Mouse (Mus musculus) MEL (cell line): Measurements from ENCODE around the gene Trim65. TPM values are rescaled to one million over a fixed set of nuclear protein-coding genes. Genes with fewer than 3 reads are reported as not detected.

Experiments used
- DNase-seq: peaks from one replicate; pipeline ENCODE4 v3.0.0; 2011; ENCODE audit warnings: low read depth, low spot score
- H3K27ac ChIP-seq: 2 replicates; pipeline ENCODE4 v1.5.1; 2012; ENCODE audit warnings: low read depth, mild to moderate bottlenecking, control low read depth, low read length, moderate library complexity; ENCODE audit not compliant: control insufficient read depth
- H3K27me3 ChIP-seq, 2 experiments: fragments of 150-350 bp in 1 of 2; sonication (generic) in 1 of 2; 2 replicates each; pipeline ENCODE4 v1.6.1; 2012; ENCODE audit warnings: low read length in 2 of 2, mild to moderate bottlenecking in 2 of 2, improper control_type of control experiment in 1 of 2, moderate library complexity in 1 of 2; ENCODE audit not compliant: insufficient read depth in 2 of 2, control insufficient read depth in 1 of 2
- H3K36me3 ChIP-seq, 2 experiments: 2 replicates each; pipeline ENCODE4 v1.6.1; 2012 to 2014; ENCODE audit warnings: low read length in 2 of 2, improper control_type of control experiment in 1 of 2, inconsistent platforms in 1 of 2, mild to moderate bottlenecking in 1 of 2; ENCODE audit not compliant: insufficient read depth in 2 of 2, control insufficient read depth in 1 of 2
- H3K4me1 ChIP-seq, 2 experiments: fragments of 150-350 bp in 1 of 2; sonication (generic) in 1 of 2; 2 replicates each; pipeline ENCODE4 v1.6.1; 2012; ENCODE audit warnings: low read length in 2 of 2, improper control_type of control experiment in 1 of 2, mild to moderate bottlenecking in 1 of 2; ENCODE audit not compliant: insufficient read depth in 2 of 2, control insufficient read depth in 1 of 2
- H3K4me3 ChIP-seq, 2 experiments: fragments of 150-350 bp in 1 of 2; sonication (generic) in 1 of 2; 2 replicates each; pipeline ENCODE4 v1.5.1; 2012; ENCODE audit warnings: low read depth in 2 of 2, low read length in 2 of 2, mild to moderate bottlenecking in 2 of 2, moderate library complexity in 2 of 2, control low read depth in 1 of 2, improper control_type of control experiment in 1 of 2; ENCODE audit not compliant: control insufficient read depth in 1 of 2, insufficient read depth in 1 of 2
- H3K79me2 ChIP-seq: 2 replicates; pipeline ENCODE4 v1.6.1; 2012; ENCODE audit warnings: mild to moderate bottlenecking, low read length, moderate library complexity; ENCODE audit not compliant: control insufficient read depth, poor library complexity, insufficient read depth
- H3K9ac ChIP-seq: 2 replicates; pipeline ENCODE4 v1.6.1; 2012; ENCODE audit warnings: low read depth, mild to moderate bottlenecking, control low read depth, low read length, moderate library complexity; ENCODE audit not compliant: control insufficient read depth, poor library complexity, severe bottlenecking
- H3K9me3 ChIP-seq: fragments of 150-350 bp; sonication (generic); replicated peaks from 2 replicates; pipeline ENCODE4 v1.6.1; 2012; ENCODE audit warnings: mild to moderate bottlenecking, low read length, improper control_type of control experiment, moderate library complexity; ENCODE audit not compliant: insufficient read depth
- BHLHE40 ChIP-seq: IDR thresholded peaks from 2 replicates; pipeline ENCODE4 v1.6.1; 2012; ENCODE audit warnings: low read depth, mild to moderate bottlenecking, inconsistent platforms, low read length, improper control_type of control experiment, borderline replicate concordance
- CHD1 ChIP-seq: IDR thresholded peaks from 2 replicates; pipeline ENCODE4 v1.6.1; 2012; ENCODE audit warnings: low read depth, mild to moderate bottlenecking, inconsistent platforms, low read length, improper control_type of control experiment
- CTCF ChIP-seq, 3 experiments: IDR thresholded peaks in 2 of 3; conservative IDR thresholded peaks in 1 of 3; 2 replicates each; pipeline ENCODE4 v1.5.1; 2011 to 2012; ENCODE audit warnings: low read length in 3 of 3, low read depth in 2 of 3, mild to moderate bottlenecking in 2 of 3, improper control_type of control experiment in 1 of 3, inconsistent platforms in 1 of 3, mixed read lengths in 1 of 3, moderate library complexity in 1 of 3; ENCODE audit not compliant: control insufficient read depth in 1 of 3, insufficient read depth in 1 of 3, poor library complexity in 1 of 3, severe bottlenecking in 1 of 3
- E2F4 ChIP-seq: IDR thresholded peaks from 2 replicates; pipeline ENCODE4 v1.6.1; 2011; ENCODE audit warnings: low read depth, low read length, improper control_type of control experiment, borderline replicate concordance
- ELF1 ChIP-seq: IDR thresholded peaks from 2 replicates; pipeline ENCODE4 v1.6.1; 2014; ENCODE audit warnings: low read depth, mild to moderate bottlenecking, inconsistent platforms, low read length, improper control_type of control experiment, moderate library complexity
- ETS1 ChIP-seq: IDR thresholded peaks from 2 replicates; pipeline ENCODE4 v1.6.1; 2012; ENCODE audit warnings: low read depth, mild to moderate bottlenecking, inconsistent platforms, low read length, improper control_type of control experiment, moderate library complexity
- GABPA ChIP-seq: IDR thresholded peaks from 2 replicates; pipeline ENCODE4 v1.6.1; 2012; ENCODE audit warnings: low read depth, mild to moderate bottlenecking, inconsistent platforms, low read length, improper control_type of control experiment, moderate library complexity
- GATA1 ChIP-seq: IDR thresholded peaks from 2 replicates; pipeline ENCODE4 v1.6.1; 2011; ENCODE audit warnings: low read depth, low read length, improper control_type of control experiment
- HCFC1 ChIP-seq: IDR thresholded peaks from 2 replicates; pipeline ENCODE4 v1.6.1; 2012; ENCODE audit warnings: low read depth, mild to moderate bottlenecking, inconsistent platforms, low read length, improper control_type of control experiment, moderate library complexity
- KAT2A ChIP-seq: conservative IDR thresholded peaks from 2 replicates; pipeline ENCODE4 v1.6.1; 2012; ENCODE audit warnings: low read depth, low read length, improper control_type of control experiment, inconsistent platforms
- MAFK ChIP-seq: IDR thresholded peaks from 2 replicates; pipeline ENCODE4 v1.6.1; 2011; ENCODE audit warnings: low read depth, mild to moderate bottlenecking, low read length, improper control_type of control experiment, borderline replicate concordance
- MAX ChIP-seq: IDR thresholded peaks from 2 replicates; pipeline ENCODE4 v1.6.1; 2011; ENCODE audit warnings: low read length, improper control_type of control experiment
- MXI1 ChIP-seq: IDR thresholded peaks from 2 replicates; pipeline ENCODE4 v1.6.1; 2011; ENCODE audit warnings: mild to moderate bottlenecking, low read depth, low read length, improper control_type of control experiment
- MYB ChIP-seq: IDR thresholded peaks from 2 replicates; pipeline ENCODE4 v1.6.1; 2011; ENCODE audit warnings: mild to moderate bottlenecking, low read depth, low read length, improper control_type of control experiment
- MYC ChIP-seq: IDR thresholded peaks from 2 replicates; pipeline ENCODE4 v1.6.1; 2011; ENCODE audit warnings: low read depth, mild to moderate bottlenecking, low read length, improper control_type of control experiment, moderate library complexity
- NELFE ChIP-seq: IDR thresholded peaks from 2 replicates; pipeline ENCODE4 v1.6.1; 2011; ENCODE audit warnings: low read depth, low read length, improper control_type of control experiment
- POLR2A ChIP-seq, 2 experiments: IDR thresholded peaks; 2 replicates each; pipeline ENCODE4 v1.6.1; 2011 to 2012; ENCODE audit warnings: low read length in 2 of 2, mild to moderate bottlenecking in 2 of 2, control low read depth in 1 of 2, improper control_type of control experiment in 1 of 2, low read depth in 1 of 2, moderate library complexity in 1 of 2; ENCODE audit not compliant: control insufficient read depth in 1 of 2, insufficient read depth in 1 of 2, poor library complexity in 1 of 2
- POLR2AphosphoS2 ChIP-seq: IDR thresholded peaks from 2 replicates; pipeline ENCODE4 v1.6.1; 2011; ENCODE audit warnings: low read length, improper control_type of control experiment
- SIN3A ChIP-seq: IDR thresholded peaks from 2 replicates; pipeline ENCODE4 v1.6.1; 2012; ENCODE audit warnings: low read length, improper control_type of control experiment, inconsistent platforms
- SMC3 ChIP-seq: IDR thresholded peaks from 2 replicates; pipeline ENCODE4 v1.6.1; 2011; ENCODE audit warnings: low read depth, low read length, improper control_type of control experiment
- TAL1 ChIP-seq: IDR thresholded peaks from 2 replicates; pipeline ENCODE4 v1.6.1; 2012; ENCODE audit warnings: mild to moderate bottlenecking, inconsistent platforms, low read length, moderate library complexity, mixed read lengths
- USF1 ChIP-seq: IDR thresholded peaks from 2 replicates; pipeline ENCODE4 v1.6.1; 2014; ENCODE audit warnings: low read depth, mild to moderate bottlenecking, inconsistent platforms, low read length, improper control_type of control experiment, moderate library complexity
- ZC3H11A ChIP-seq: IDR thresholded peaks from 2 replicates; pipeline ENCODE4 v1.6.1; 2012; ENCODE audit warnings: low read depth, mild to moderate bottlenecking, inconsistent platforms, low read length, improper control_type of control experiment
- ZKSCAN1 ChIP-seq: IDR thresholded peaks from 2 replicates; pipeline ENCODE4 v1.6.1; 2012; ENCODE audit warnings: low read depth, mild to moderate bottlenecking, inconsistent platforms, low read length, improper control_type of control experiment, moderate library complexity
- polyA plus RNA-seq, 2 experiments: library from polyadenylated mRNA; stranded (reverse) in 1 of 2; unstranded in 1 of 2; fragments of >175 nt in 1 of 2; fragments of >200 nt in 1 of 2; gene quantifications; 2 replicates each; pipeline versions ENCODE4 v1.2.1 to v1.2.4; 2012; ENCODE audit warnings: low replicate concordance in 2 of 2, low read depth in 1 of 2; ENCODE audit not compliant: insufficient read length in 2 of 2, insufficient read depth in 1 of 2, missing spikeins in 1 of 2
- total RNA-seq: library from RNA; depleted of rRNA; stranded (reverse); fragments of 300-350 nt; gene quantifications from 2 replicates; pipeline ENCODE4 v1.2.3, GENCODE M21; 2012

Trim65 gene
- total and polyA plus RNA-seq, 3 experiments, result 8.8 to 10.7 TPM; not detected in 1

- peak; percentile 98 for TF ChIP-seq HCFC1
- TF ChIP-seq GATA1, result no peak
- no peak for TF ChIP-seq SMC3
- peak; percentile 76 for TF ChIP-seq NELFE
- peak; percentile 80 for TF ChIP-seq SIN3A
- TF ChIP-seq KAT2A, result peak; percentile 98
- TF ChIP-seq MYB, result no peak
- peak; percentile 69 for TF ChIP-seq ETS1
- TF ChIP-seq TAL1, result no peak
- no peak; the same call in 1 of the 2 replicates for TF ChIP-seq POLR2AphosphoS2
- TF ChIP-seq GABPA, result no peak
- TF ChIP-seq ELF1, result peak; percentile 74
Measured at GRCm38 (mm10) chr11:116086258-116087193, 44.4 kb downstream of the Trim65 start, which contains the start of gene Wbp2 (continued).

GRCm38 (mm10) chr11:116084166-116084565 lies 46.8 kb downstream of the Trim65 start:
- no peak for TF ChIP-seq ZC3H11A
- TF ChIP-seq MAX, result peak; percentile 43; the same call in 1 of the 2 replicates
- TF ChIP-seq NELFE, result peak; percentile 15; the same call in 1 of the 2 replicates
- TF ChIP-seq SIN3A, result peak; percentile 25; the same call in 1 of the 2 replicates
- no peak overlapping the region for H3K4me3 ChIP-seq
- no peak overlapping the region; the same call in 1 of the 2 replicates for H3K27ac ChIP-seq
- H3K27me3 ChIP-seq, result no peaks in the 10 kb centered on the region
- H3K4me1 ChIP-seq, result peaks cover 10 to 39% of the 10 kb centered on the region in 2 experiments
- H3K36me3 ChIP-seq, result peaks cover 0 to 36% of the 10 kb centered on the region in 2 experiments; a peak in 2 of 4 replicates
- peaks cover 9% of the 10 kb centered on the region for H3K79me2 ChIP-seq
- DNase-seq, result peak; percentile 69
- no peak overlapping the region for H3K9ac ChIP-seq
- no peaks in the 10 kb centered on the region for H3K9me3 ChIP-seq

GRCm38 (mm10) chr11:116083096-116083672 lies 47.7 kb downstream of the Trim65 start:
- no peak overlapping the region for H3K9ac ChIP-seq
- peaks cover 9 to 37% of the 10 kb centered on the region in 2 experiments for H3K4me1 ChIP-seq
- H3K4me3 ChIP-seq, result no peak overlapping the region
- H3K9me3 ChIP-seq, result no peaks in the 10 kb centered on the region
- H3K79me2 ChIP-seq, result peaks cover 9% of the 10 kb centered on the region
- no peaks in the 10 kb centered on the region for H3K27me3 ChIP-seq
- TF ChIP-seq MXI1 (no peak), SMC3 (no peak), POLR2A (IDR thresholded peaks at IDR 0.05; ENCODE audit: control insufficient read depth in 1 of 2, insufficient read depth in 1 of 2, low read depth in 1 of 2, low read length in 2 of 2, poor library complexity in 1 of 2) (no peak), POLR2AphosphoS2 (no peak), CTCF (IDR thresholded peaks at IDR 0.05 in 2 of 3, conservative IDR thresholded peaks at IDR 0.05 in 1 of 3; ENCODE audit: control insufficient read depth in 1 of 3, insufficient read depth in 1 of 3, low read depth in 2 of 3, low read length in 3 of 3, poor library complexity in 1 of 3, severe bottlenecking in 1 of 3) (no peak), BHLHE40 (no peak), CHD1 (no peak), USF1 (no peak), ZC3H11A (no peak), E2F4 (no peak), MAFK (no peak), MYC (no peak), ZKSCAN1 (no peak)
- H3K36me3 ChIP-seq, result peaks cover 0 to 36% of the 10 kb centered on the region in 2 experiments; a peak in 2 of 4 replicates
- H3K27ac ChIP-seq, result no peak overlapping the region
- no peak for DNase-seq
